Mouse (Mus musculus) stomach, embryonic 16.5 days (tissue): ENCODE results near the gene Aoah. TPM values are rescaled to one million over a fixed set of nuclear protein-coding genes. Genes with fewer than 3 reads are reported as not detected.

Experiments
- ATAC-seq: fragments of 200-750 bp; cut with Nextera tagmentation; 2 replicates; pipeline ENCODE4 v1.8.0; 2017; ENCODE audit warnings: moderate number of reproducible peaks, moderate TSS enrichment; ENCODE audit not compliant: insufficient read depth, low FRiP score
- H3K27ac ChIP-seq: fragments of 300-500 bp; sonication (generic); 2 replicates; pipeline ENCODE4 v1.5.1; 2014; ENCODE audit warnings: low read length
- H3K27me3 ChIP-seq: fragments of 300-500 bp; sonication (generic); 2 replicates; pipeline ENCODE4 v1.6.1; 2014; ENCODE audit warnings: low read length, control low read depth, mixed read lengths; ENCODE audit not compliant: control insufficient read depth, insufficient read depth
- H3K36me3 ChIP-seq: fragments of 300-500 bp; sonication (generic); 2 replicates; pipeline ENCODE4 v1.6.1; 2014; ENCODE audit warnings: low read length; ENCODE audit not compliant: control insufficient read depth, insufficient read depth
- H3K4me1 ChIP-seq: fragments of 300-500 bp; sonication (generic); 2 replicates; pipeline ENCODE4 v1.6.1; 2014; ENCODE audit warnings: low read length, control low read depth, mixed read lengths; ENCODE audit not compliant: control insufficient read depth, insufficient read depth
- H3K4me2 ChIP-seq: fragments of 300-500 bp; sonication (generic); 2 replicates; pipeline ENCODE4 v1.6.1; 2014; ENCODE audit warnings: low read depth, low read length, mixed read lengths
- H3K4me3 ChIP-seq: fragments of 300-500 bp; sonication (generic); replicated peaks from 2 replicates; pipeline ENCODE4 v1.5.1; 2014; ENCODE audit warnings: mild to moderate bottlenecking, low read length
- H3K9ac ChIP-seq: fragments of 300-500 bp; sonication (generic); 2 replicates; pipeline ENCODE4 v1.6.1; 2014; ENCODE audit warnings: low read length
- H3K9me3 ChIP-seq: fragments of 300-500 bp; sonication (generic); replicated peaks from 2 replicates; pipeline ENCODE4 v1.6.1; 2016; ENCODE audit warnings: low read length, control low read depth; ENCODE audit not compliant: control insufficient read depth
- WGBS: fragments of 180-500 bp; shearing (Covaris S2); extraction: QIAGEN DNeasy Blood & Tissue Kit; methylation state at CpG from one replicate; pipeline ENCODE4 v1.1.7; 2014; 5-methylcytosine and 5-hydroxymethylcytosine counted together
- polyA plus RNA-seq: library from polyadenylated mRNA; unstranded; fragments of >200 nt; fragmentation: Nextera tagmentation; extraction: Ambion mirVana; gene quantifications from 2 replicates; pipeline ENCODE4 v1.2.1, GENCODE M21; 2015

Aoah gene
- polyA plus RNA-seq, 1 experiment from 2014 or later: 2.5 TPM

DNA sequence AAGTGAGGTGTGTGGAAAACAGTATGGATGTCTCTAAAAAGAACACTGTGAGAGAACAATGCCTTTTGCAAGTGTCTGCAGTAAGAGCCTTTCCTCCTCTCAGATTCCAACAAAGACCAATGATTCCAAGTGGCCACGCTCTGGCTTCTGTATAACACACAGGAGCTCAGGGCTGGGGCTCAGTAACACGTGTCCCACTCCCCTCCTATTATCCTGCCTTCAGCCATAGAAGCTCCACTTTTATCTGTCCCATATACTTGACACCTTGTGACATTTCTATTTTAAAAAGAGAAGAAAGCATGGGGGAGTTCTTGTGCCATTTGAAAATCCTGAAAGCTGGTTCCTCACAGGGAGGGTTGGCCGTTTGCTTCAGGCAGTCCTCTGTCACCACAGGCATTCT is 219.7 kb downstream of the Aoah start:
- H3K4me3 ChIP-seq: no peak overlapping the region
- no peak overlapping the region for H3K27ac ChIP-seq
- no peaks in the 10 kb centered on the region for H3K27me3 ChIP-seq
- H3K9me3 ChIP-seq: no peaks in the 10 kb centered on the region
- WGBS: 70% methylated on average over 3 of the region's 3 CpGs
- no peaks in the 10 kb centered on the region for H3K4me1 ChIP-seq
- no peak for ATAC-seq
- no peak overlapping the region for H3K4me2 ChIP-seq
- no peak overlapping the region for H3K9ac ChIP-seq
- no peaks in the 10 kb centered on the region for H3K36me3 ChIP-seq

DNA sequence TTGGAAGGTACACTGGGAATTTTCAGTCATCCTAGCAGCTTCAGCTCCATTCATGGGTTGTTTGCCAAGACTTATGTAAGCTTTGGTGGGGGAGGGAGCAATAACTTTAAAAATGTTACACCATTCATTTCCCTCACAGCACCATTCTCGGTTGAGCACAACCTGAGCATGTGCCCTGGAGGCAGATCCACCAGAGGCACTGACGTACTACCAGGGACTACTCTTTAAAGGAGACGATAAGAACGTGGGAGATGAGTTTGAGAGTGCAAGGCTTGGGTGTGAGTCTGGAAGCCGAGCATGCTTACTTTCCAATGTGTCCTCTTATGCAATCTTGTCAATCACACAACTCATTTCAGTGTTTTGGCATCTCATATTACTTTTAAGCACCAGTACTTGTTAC is 230.9 kb downstream of the Aoah start:
- WGBS: 73% methylated on average over 5 of the region's 5 CpGs
- no peaks in the 10 kb centered on the region for H3K9me3 ChIP-seq
- ATAC-seq: no peak
- no peak overlapping the region for H3K4me3 ChIP-seq
- no peak overlapping the region for H3K27ac ChIP-seq
- H3K4me2 ChIP-seq: no peak overlapping the region
- no peaks in the 10 kb centered on the region for H3K4me1 ChIP-seq
- no peak overlapping the region for H3K9ac ChIP-seq
- no peaks in the 10 kb centered on the region for H3K36me3 ChIP-seq
- no peaks in the 10 kb centered on the region for H3K27me3 ChIP-seq

GRCm38 (mm10) chr13:21033176-21033575 is 239.3 kb downstream of the Aoah start:
- Histone ChIP-seq H3K4me3 (no peak overlapping the region), H3K27me3 (no peaks in the 10 kb centered on the region), H3K36me3 (no peaks in the 10 kb centered on the region), H3K9ac (no peak overlapping the region), H3K9me3 (no peaks in the 10 kb centered on the region), H3K27ac (no peak overlapping the region), H3K4me2 (no peak overlapping the region), H3K4me1 (no peaks in the 10 kb centered on the region)
- WGBS: 64% methylated on average over 3 of the region's 3 CpGs
- no peak for ATAC-seq

GRCm38 (mm10) chr13:21035011-21035410 is 241.1 kb downstream of the Aoah start:
- Histone ChIP-seq H3K9ac (no peak overlapping the region), H3K27me3 (no peaks in the 10 kb centered on the region), H3K27ac (no peak overlapping the region), H3K4me1 (no peaks in the 10 kb centered on the region), H3K4me2 (no peak overlapping the region), H3K4me3 (no peak overlapping the region), H3K36me3 (no peaks in the 10 kb centered on the region), H3K9me3 (no peaks in the 10 kb centered on the region)
- WGBS: 67% methylated on average over 3 of the region's 3 CpGs
- ATAC-seq: no peak

GRCm38 (mm10) chr13:21035981-21036380 is 242.1 kb downstream of the Aoah start:
- Histone ChIP-seq H3K27ac (no peak overlapping the region), H3K4me1 (no peaks in the 10 kb centered on the region), H3K36me3 (no peaks in the 10 kb centered on the region), H3K9ac (no peak overlapping the region), H3K27me3 (no peaks in the 10 kb centered on the region), H3K4me2 (no peak overlapping the region), H3K4me3 (no peak overlapping the region), H3K9me3 (no peaks in the 10 kb centered on the region)
- ATAC-seq: no peak

DNA sequence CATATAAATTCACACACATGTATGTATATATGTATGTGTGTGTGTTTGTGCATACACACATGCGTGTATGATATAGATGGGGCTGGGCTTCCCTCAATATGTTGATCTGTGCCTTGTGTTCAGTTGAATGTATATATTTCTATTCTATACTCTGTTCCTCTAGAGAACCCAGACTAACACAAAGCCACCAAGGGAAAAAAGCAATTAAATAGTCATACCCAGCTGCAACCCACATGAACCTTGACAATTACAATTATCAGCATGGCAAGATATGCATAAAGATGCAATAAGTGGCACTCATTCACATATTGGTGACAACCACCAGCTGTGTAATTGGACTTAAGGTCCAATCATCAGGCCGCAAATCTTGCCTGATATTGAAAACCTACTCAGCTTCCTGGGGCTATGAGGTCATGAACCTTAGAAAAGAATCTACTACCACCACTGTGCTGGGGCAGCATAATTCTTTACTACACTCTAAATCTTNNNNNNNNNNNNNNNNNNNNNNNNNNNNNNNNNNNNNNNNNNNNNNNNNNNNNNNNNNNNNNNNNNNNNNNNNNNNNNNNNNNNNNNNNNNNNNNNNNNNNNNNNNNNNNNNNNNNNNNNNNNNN is 246.8 kb downstream of the Aoah start:
- H3K4me2 ChIP-seq: no peak overlapping the region
- no peaks in the 10 kb centered on the region for H3K36me3 ChIP-seq
- H3K27me3 ChIP-seq: no peaks in the 10 kb centered on the region
- H3K4me3 ChIP-seq: no peak overlapping the region
- H3K4me1 ChIP-seq: no peaks in the 10 kb centered on the region
- no peaks in the 10 kb centered on the region for H3K9me3 ChIP-seq
- H3K27ac ChIP-seq: no peak overlapping the region
- H3K9ac ChIP-seq: no peak overlapping the region
- no peak for ATAC-seq
- WGBS: 89% methylated on average over 2 of the region's 2 CpGs

DNA sequence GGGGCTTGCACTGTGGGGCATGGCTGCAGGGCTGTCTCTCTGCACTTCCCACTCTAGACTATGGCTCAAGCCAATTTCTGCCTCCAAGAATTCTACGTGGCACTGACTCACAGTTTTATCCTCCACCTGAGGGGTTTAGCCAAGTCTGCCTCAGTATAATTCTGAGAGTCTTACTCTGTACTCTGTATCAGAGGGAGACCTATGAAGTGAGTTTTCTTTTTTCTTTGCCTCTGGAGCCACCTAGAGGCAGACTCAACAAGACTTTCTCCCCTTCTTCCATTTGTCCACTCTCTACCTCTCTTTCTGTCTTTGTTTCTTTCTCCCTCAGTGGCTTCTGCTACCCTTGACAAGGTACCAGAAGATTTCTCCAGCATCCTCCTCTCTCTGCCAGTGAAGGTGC is 256.2 kb downstream of the Aoah start:
- no peaks in the 10 kb centered on the region for H3K9me3 ChIP-seq
- H3K4me3 ChIP-seq: no peak overlapping the region
- H3K4me1 ChIP-seq: no peaks in the 10 kb centered on the region
- 56% methylated on average over 1 of the region's 1 CpGs for WGBS
- H3K27me3 ChIP-seq: no peaks in the 10 kb centered on the region
- no peak overlapping the region for H3K9ac ChIP-seq
- ATAC-seq: no peak
- no peak overlapping the region for H3K4me2 ChIP-seq
- H3K27ac ChIP-seq: no peak overlapping the region
- no peaks in the 10 kb centered on the region for H3K36me3 ChIP-seq

GRCm38 (mm10) chr13:21066021-21066420 is 272.1 kb downstream of the Aoah start:
- no peak for ATAC-seq
- Histone ChIP-seq H3K9me3 (no peaks in the 10 kb centered on the region), H3K4me1 (no peaks in the 10 kb centered on the region), H3K27me3 (no peaks in the 10 kb centered on the region), H3K9ac (no peak overlapping the region), H3K27ac (no peak overlapping the region), H3K36me3 (no peaks in the 10 kb centered on the region), H3K4me3 (no peak overlapping the region), H3K4me2 (no peak overlapping the region)
- 72% methylated on average over 2 of the region's 2 CpGs for WGBS

DNA sequence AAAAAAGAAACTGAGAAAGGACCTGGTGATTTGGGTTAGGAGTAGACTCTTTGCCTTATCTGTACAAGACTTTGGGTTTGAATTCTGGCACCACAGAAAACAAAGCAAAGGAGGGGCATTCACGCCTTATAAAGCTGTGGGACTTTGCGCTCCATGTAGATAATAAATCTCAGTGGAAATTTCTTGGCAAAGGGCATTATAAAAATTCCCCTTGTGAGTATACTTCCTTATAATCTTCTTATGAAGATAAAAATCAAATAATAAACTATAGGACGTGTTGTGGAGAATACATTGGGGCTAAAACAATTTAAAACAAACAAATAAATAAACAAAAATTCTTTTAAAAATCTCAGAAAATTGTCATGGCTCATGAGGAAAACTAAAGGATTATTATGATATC is 280.9 kb downstream of the Aoah start, which contains the start of gene Olfr1370:
Olfr1370 (minus strand) TSS at position 101 of the 400 bp plus-strand sequence.
- no peak for ATAC-seq
- no peaks in the 10 kb centered on the region for H3K4me1 ChIP-seq
- whole genome bisulfite sequencing: 68% methylated on average over 3 of the region's 3 CpGs

GRCm38 (mm10) chr13:21082686-21083085 is 288.8 kb downstream of the Aoah start:
- H3K9me3 ChIP-seq: no peaks in the 10 kb centered on the region
- H3K4me3 ChIP-seq: no peak overlapping the region
- WGBS: 66% methylated on average over 2 of the region's 2 CpGs
- no peak overlapping the region for H3K9ac ChIP-seq
- no peak overlapping the region for H3K4me2 ChIP-seq
- ATAC-seq: no peak
- H3K4me1 ChIP-seq: no peaks in the 10 kb centered on the region
- H3K27me3 ChIP-seq: no peaks in the 10 kb centered on the region
- H3K36me3 ChIP-seq: no peaks in the 10 kb centered on the region
- no peak overlapping the region for H3K27ac ChIP-seq

More for the DNA sequence above, 280.9 kb downstream of the Aoah start, which contains the start of gene Olfr1370:
- Histone ChIP-seq H3K4me2 (no peak within 1 kb of the TSS), H3K4me3 (no peak within 1 kb of the TSS), H3K36me3 (no peaks in the 10 kb centered on the region), H3K9me3 (no peaks in the 10 kb centered on the region), H3K9ac (no peak within 1 kb of the TSS), H3K27ac (no peak within 1 kb of the TSS), H3K27me3 (no peaks in the 10 kb centered on the region)
